Mouse (Mus musculus) layer of hippocampus, postnatal 10 days (tissue): Measurements from ENCODE around the gene Gm10974. TPM values are rescaled to one million over a fixed set of nuclear protein-coding genes. Genes with fewer than 3 reads are reported as not detected.

ENCODE experiments used
- DNase-seq, 2 experiments: peaks; one replicate each; pipeline ENCODE4 v3.0.0; 2021; ENCODE audit warnings: low spot score in 2 of 2
- total RNA-seq, 2 experiments: library from RNA; stranded (reverse); gene quantifications; 2 replicates each; pipeline ENCODE4 v1.2.3; 2021

Gm10974 gene
- total RNA-seq, 2 experiments from 2014 or later, result not detected

- DNase-seq, result no peak
Observed at GRCm38 (mm10) chr7:66358461-66358860, 7.2 kb upstream of the Gm10974 start.

- DNase-seq, result no peak
Observed at GRCm38 (mm10) chr7:66359044-66359443, 6.7 kb upstream of the Gm10974 start.

GRCm38 (mm10) chr7:66364491-66364890 is 1.2 kb upstream of the Gm10974 start:
- no peak for DNase-seq

GRCm38 (mm10) chr7:66365411-66365810 is 294 bp upstream of the Gm10974 start:
- no peak for DNase-seq

- no peak for DNase-seq
Observed at GRCm38 (mm10) chr7:66369071-66369933, 3.6 kb downstream of the Gm10974 start.

GRCm38 (mm10) chr7:66369934-66370445 is 4.3 kb downstream of the Gm10974 start:
- DNase-seq, result no peak

- DNase-seq, result no peak
Observed at GRCm38 (mm10) chr7:66370970-66371369, 5.3 kb downstream of the Gm10974 start.

GRCm38 (mm10) chr7:66373391-66373790 is 7.7 kb downstream of the Gm10974 start:
- no peak for DNase-seq

- DNase-seq, result no peak
Observed at GRCm38 (mm10) chr7:66375736-66376135, 10.0 kb downstream of the Gm10974 start.

- DNase-seq, result no peak
Observed at GRCm38 (mm10) chr7:66376560-66376959, 10.9 kb downstream of the Gm10974 start.

- DNase-seq, result no peak
Observed at GRCm38 (mm10) chr7:66384213-66384612, 18.5 kb downstream of the Gm10974 start.

GRCm38 (mm10) chr7:66384891-66385290 is 19.2 kb downstream of the Gm10974 start:
- DNase-seq, result no peak

- DNase-seq, result no peak
Observed at GRCm38 (mm10) chr7:66385826-66386225, 20.1 kb downstream of the Gm10974 start.

GRCm38 (mm10) chr7:66386411-66386810 is 20.7 kb downstream of the Gm10974 start:
- DNase-seq, result no peak

- no peak for DNase-seq
Observed at GRCm38 (mm10) chr7:66387419-66387812, 21.7 kb downstream of the Gm10974 start.

GRCm38 (mm10) chr7:66387813-66388521 is 22.3 kb downstream of the Gm10974 start, which contains the start of gene Lrrk1:
Gene Lrrk1, minus strand, starts transcription at chr7:66388350.
- peak in 1 of 2 experiments; percentile 39 for DNase-seq

GRCm38 (mm10) chr7:66388621-66389532 is 23.2 kb downstream of the Gm10974 start:
- peak; percentile 56 to 64 for DNase-seq

GRCm38 (mm10) chr7:66397288-66397687 is 31.6 kb downstream of the Gm10974 start:
- DNase-seq, result no peak

- DNase-seq, result no peak
Observed at GRCm38 (mm10) chr7:66401605-66402004, 35.9 kb downstream of the Gm10974 start.

- no peak for DNase-seq
Observed at GRCm38 (mm10) chr7:66402876-66403275, 37.2 kb downstream of the Gm10974 start.

GRCm38 (mm10) chr7:66404141-66404540 is 38.4 kb downstream of the Gm10974 start:
- no peak for DNase-seq
